Mouse (Mus musculus): Measurements from ENCODE around the gene Fank1.

Fank1 gene

GRCm38 (mm10) chr7:133776626-133776996, at the start of gene Fank1:
Fank1 (plus strand) TSS chr7:133776861.
- peak; percentile 83 to 88 for DNase-seq

- DNase-seq: no peak
Observed at GRCm38 (mm10) chr7:133727027-133727426, 49.6 kb upstream of the Fank1 start.

GRCm38 (mm10) chr7:133729351-133729750, 47.3 kb upstream of the Fank1 start:
- peak; percentile 40 to 41 for DNase-seq

GRCm38 (mm10) chr7:133730324-133731191, 46.1 kb upstream of the Fank1 start:
- peak; percentile 17 to 35 for DNase-seq

GRCm38 (mm10) chr7:133731971-133732645, 44.6 kb upstream of the Fank1 start:
- DNase-seq: peak; percentile 67 to 70

GRCm38 (mm10) chr7:133740558-133740957, 36.1 kb upstream of the Fank1 start:
- DNase-seq: no peak

GRCm38 (mm10) chr7:133742530-133743325, 33.9 kb upstream of the Fank1 start:
- no peak for DNase-seq

- DNase-seq: no peak
Observed at GRCm38 (mm10) chr7:133743611-133744010, 33.0 kb upstream of the Fank1 start.

GRCm38 (mm10) chr7:133744209-133744608, 32.5 kb upstream of the Fank1 start:
- DNase-seq: no peak

GRCm38 (mm10) chr7:133744701-133745100, 32.0 kb upstream of the Fank1 start:
- no peak for DNase-seq

GRCm38 (mm10) chr7:133747372-133747771, 29.3 kb upstream of the Fank1 start:
- no peak for DNase-seq

- DNase-seq: peak; percentile 51 to 58
Observed at GRCm38 (mm10) chr7:133748753-133749152, 27.9 kb upstream of the Fank1 start.

GRCm38 (mm10) chr7:133750666-133751065, 26.0 kb upstream of the Fank1 start:
- no peak for DNase-seq

GRCm38 (mm10) chr7:133751163-133751562, 25.5 kb upstream of the Fank1 start:
- no peak for DNase-seq

GRCm38 (mm10) chr7:133757961-133758455, 18.7 kb upstream of the Fank1 start:
- no peak for DNase-seq

GRCm38 (mm10) chr7:133758716-133759115, 17.9 kb upstream of the Fank1 start:
- DNase-seq: no peak

- DNase-seq: no peak
Observed at GRCm38 (mm10) chr7:133759611-133760353, 16.9 kb upstream of the Fank1 start.

GRCm38 (mm10) chr7:133762696-133763095, 14.0 kb upstream of the Fank1 start:
- DNase-seq: no peak

GRCm38 (mm10) chr7:133764425-133764824, 12.2 kb upstream of the Fank1 start:
- no peak for DNase-seq

GRCm38 (mm10) chr7:133765240-133765848, 11.3 kb upstream of the Fank1 start:
- no peak for DNase-seq

- DNase-seq: peak; percentile 90 to 93
Observed at GRCm38 (mm10) chr7:133765849-133766243, 10.8 kb upstream of the Fank1 start.

GRCm38 (mm10) chr7:133768027-133768426, 8.6 kb upstream of the Fank1 start:
- peak; percentile 30 to 46 for DNase-seq
